Mouse (Mus musculus) C2C12 (cell line): ENCODE measurements at regions not wholly inside any gene's neighbourhood (a gene's known extent, or its start where the extent isn't known, plus 50 kb on each side); places are given as distances from the start of the nearest gene placed in this dataset.
A peak's percentile ranks its signal among the peaks of the same experiment; 100 is the strongest.

Experiments used
- CEBPB ChIP-seq: IDR thresholded peaks from one replicate; pipeline ENCODE4 v1.6.1; 2011; ENCODE audit warnings: low read depth, mild to moderate bottlenecking, control low read depth, moderate library complexity
- CTCF ChIP-seq: IDR thresholded peaks from one replicate; pipeline ENCODE4 v1.5.1; 2011; ENCODE audit not compliant: control insufficient read depth, insufficient read depth, insufficient read length
- MAX ChIP-seq: IDR thresholded peaks from one replicate; pipeline ENCODE4 v1.6.1; 2011; ENCODE audit warnings: mild to moderate bottlenecking, control low read depth
- MYOD1 ChIP-seq: IDR thresholded peaks from one replicate; pipeline ENCODE4 v1.6.1; 2011; ENCODE audit warnings: low read depth; ENCODE audit not compliant: control insufficient read depth, insufficient read length
- MYOG ChIP-seq: IDR thresholded peaks from one replicate; pipeline ENCODE4 v1.6.1; 2011; ENCODE audit not compliant: control insufficient read depth, insufficient read length; ENCODE audit errors: extremely low read depth
- USF1 ChIP-seq: IDR thresholded peaks from one replicate; pipeline ENCODE4 v1.6.1; 2011; ENCODE audit warnings: low read depth, mild to moderate bottlenecking, control low read depth, moderate library complexity

DNA sequence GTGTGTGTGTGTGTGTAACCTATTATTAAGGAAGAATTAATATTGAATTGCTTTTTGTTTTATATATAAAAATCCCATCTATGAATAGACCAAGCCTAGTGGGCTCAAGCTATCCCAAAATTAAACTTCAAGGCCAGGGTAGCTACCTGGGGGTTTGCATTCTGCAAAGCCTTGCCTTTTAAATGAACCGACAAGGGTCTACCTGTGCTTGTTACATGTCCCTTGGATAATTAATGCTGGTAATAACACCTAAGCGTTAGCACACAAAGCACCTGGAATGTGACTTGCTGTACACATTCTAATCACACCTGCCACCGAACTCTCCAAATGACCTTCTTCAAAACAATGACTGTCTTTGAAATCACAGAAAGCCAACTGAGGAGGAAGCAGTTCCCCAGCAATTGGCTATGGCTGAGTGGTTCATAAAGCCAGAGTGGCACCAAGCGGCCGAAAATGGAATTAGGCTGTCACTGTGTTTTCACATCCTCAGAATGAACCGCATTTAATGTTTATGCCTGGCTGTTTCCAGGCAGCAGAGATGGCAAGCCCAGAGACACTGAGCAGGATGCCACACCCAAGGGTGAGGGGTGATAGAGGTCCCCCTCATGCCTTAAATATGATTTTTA, 225.8 kb downstream of the Mat2b start:
- TF ChIP-seq CTCF (peak; percentile 65), MAX (no peak), USF1 (no peak), MYOD1 (no peak), MYOG (no peak), CEBPB (no peak)
